Mouse (Mus musculus) heart, postnatal 14 days (tissue): ENCODE results near the gene Cfap61. TPM values are rescaled to one million over a fixed set of nuclear protein-coding genes. Genes with fewer than 3 reads are reported as not detected.
A peak's percentile ranks its signal among the peaks of the same experiment; 100 is the strongest.

Source experiments
- DNase-seq, 2 experiments: peaks; one replicate each; pipeline ENCODE4 v3.0.0; 2021 to 2022
- intact Hi-C: fragments of 180-260 bp; cut with DNase I; formaldehyde crosslinking; loops from one replicate; pipeline ENCODE4 v1.15.1; 2025
- total RNA-seq, 2 experiments: library from RNA; stranded (reverse); gene quantifications; 2 replicates each; pipeline ENCODE4 v1.2.3; 2021

Cfap61 gene
- total RNA-seq, 2 experiments from 2014 or later: 0.68 to 2.7 TPM

DNA sequence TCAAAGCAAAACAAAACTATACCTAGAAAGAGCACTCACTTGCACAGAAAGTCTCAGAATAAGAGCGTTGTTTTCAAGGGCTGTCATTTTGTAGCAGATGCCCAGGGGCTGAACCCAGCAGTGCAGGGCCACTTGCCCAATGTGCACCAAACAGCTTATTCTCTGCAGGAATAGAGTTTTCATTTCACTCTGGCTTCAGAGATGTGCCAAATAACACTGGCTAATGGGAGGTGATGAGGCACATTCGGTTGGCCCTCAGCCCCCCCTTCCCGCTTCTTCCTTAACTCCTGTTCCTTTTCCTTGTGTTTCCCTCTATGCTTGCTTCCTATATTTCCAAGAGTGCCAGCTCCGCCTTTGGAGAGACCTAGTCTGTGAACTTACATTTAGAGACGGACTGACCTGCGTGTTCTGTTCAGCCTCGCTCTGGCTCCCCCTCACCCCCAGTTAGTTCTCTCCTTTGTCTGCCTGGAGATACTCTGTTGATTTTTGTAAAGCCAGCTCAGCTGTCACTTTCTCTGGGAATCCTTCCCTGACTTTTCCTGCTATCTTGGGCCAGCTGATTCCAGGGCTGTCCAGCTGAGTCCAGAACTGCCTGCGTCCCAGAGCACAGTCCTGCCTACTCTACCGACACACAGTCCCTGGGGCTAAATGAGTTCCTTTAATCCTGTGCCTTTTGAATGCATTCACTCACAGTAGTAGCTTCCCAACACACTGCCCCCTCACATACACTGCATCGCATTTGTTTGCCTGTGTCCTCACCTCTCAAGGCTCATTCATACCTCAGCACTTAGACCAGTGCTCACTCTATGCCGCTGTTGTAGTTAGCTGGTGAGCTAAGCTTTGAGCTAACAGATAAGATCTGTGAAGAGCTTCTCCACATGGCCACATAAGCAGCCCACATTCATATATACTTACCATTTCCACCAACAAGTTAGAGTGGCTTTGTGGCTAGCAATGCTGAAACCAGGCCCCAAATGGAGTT, 128.8 kb downstream of the Cfap61 start:
- intact Hi-C loops: no loop called here
- DNase-seq: no peak

DNA sequence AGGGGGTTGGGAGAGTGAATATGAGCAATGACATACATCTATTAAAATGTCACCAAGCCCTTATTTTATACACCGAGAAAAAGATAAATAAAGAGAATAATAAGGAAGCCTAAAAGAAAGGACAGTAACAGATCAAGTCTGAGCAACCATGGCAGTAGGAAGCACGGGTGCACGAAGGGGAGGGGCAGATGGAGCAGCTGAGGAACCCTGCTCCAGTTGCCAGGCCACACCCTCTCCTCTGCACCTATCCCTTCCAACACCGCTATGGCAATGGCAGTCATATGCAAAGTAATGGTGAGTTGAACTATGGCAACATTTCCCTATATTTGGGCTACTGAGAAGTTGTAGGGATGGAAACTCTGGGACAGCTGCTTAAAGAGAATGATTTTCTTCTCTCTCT, 132.8 kb downstream of the Cfap61 start:
- intact Hi-C loops: no loop called here
- DNase-seq: no peak

- DNase-seq: no peak
- intact Hi-C loops: no loop called here
Observed at GRCm38 (mm10) chr2:146073300-146073699, 138.7 kb downstream of the Cfap61 start.

GRCm38 (mm10) chr2:146077117-146077516, 142.5 kb downstream of the Cfap61 start:
- intact Hi-C loops: no loop called here
- DNase-seq: no peak

- DNase-seq: no peak
- intact Hi-C loops: no loop called here
Observed at GRCm38 (mm10) chr2:146080282-146080681, 145.7 kb downstream of the Cfap61 start.

GRCm38 (mm10) chr2:146083326-146083871, 148.8 kb downstream of the Cfap61 start:
- intact Hi-C loops: no loop called here
- DNase-seq: no peak

- no peak for DNase-seq
- intact Hi-C loops: no loop called here
Observed at GRCm38 (mm10) chr2:146087411-146087810, 152.8 kb downstream of the Cfap61 start.

DNA sequence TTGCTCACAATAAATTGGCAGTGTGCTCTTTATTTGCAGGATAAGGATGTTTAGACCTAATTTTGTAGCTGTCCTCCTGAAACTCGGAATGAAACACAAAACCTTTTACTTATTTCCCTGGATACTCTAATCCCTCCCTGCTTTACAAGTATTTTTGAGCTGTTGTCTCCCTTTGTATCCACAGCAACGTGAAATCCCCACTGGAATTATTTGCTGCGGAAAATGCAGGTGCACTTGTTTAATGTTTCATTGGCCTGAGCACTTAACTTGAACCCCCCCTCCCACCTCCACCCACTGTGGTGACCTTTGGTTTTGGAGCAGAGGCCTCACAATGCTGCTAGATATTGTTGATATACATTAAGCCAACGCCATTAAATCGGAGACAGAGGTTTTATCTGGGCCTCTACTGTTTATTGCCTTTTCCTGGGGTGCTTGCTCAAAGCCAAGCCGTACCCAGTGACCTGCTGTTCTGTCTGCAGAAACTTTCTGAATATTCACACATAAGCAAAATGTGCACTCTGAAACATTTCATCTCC, 154.6 kb downstream of the Cfap61 start:
- intact Hi-C loops: no loop called here
- no peak for DNase-seq

DNA sequence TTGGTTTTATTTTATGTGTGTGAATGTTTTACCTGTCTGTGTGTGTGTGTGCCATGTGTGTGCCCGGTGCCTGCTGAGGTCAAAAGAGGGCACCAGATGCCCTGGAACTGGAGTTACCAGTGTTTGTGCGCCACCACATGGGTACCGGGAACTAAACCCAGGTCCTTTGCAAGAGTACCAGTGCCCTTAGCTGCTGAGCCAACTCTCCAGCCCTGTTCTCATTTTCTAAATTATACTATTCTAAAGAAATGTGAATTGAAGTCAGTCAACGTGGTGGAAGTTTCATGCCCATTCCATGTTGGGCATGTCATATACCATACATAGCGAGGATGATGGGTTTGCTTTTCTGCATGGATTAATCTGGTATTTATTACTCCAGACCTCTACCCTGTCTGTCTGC, 162.9 kb downstream of the Cfap61 start:
- DNase-seq: no peak
- intact Hi-C loops: no loop called here

- intact Hi-C loops: no loop called here
- peak in 1 of 2 experiments; percentile 2 for DNase-seq
Observed at GRCm38 (mm10) chr2:146098853-146099717, 164.5 kb downstream of the Cfap61 start.

GRCm38 (mm10) chr2:146099838-146100237, 165.3 kb downstream of the Cfap61 start:
- intact Hi-C loops: no loop called here
- DNase-seq: no peak

DNA sequence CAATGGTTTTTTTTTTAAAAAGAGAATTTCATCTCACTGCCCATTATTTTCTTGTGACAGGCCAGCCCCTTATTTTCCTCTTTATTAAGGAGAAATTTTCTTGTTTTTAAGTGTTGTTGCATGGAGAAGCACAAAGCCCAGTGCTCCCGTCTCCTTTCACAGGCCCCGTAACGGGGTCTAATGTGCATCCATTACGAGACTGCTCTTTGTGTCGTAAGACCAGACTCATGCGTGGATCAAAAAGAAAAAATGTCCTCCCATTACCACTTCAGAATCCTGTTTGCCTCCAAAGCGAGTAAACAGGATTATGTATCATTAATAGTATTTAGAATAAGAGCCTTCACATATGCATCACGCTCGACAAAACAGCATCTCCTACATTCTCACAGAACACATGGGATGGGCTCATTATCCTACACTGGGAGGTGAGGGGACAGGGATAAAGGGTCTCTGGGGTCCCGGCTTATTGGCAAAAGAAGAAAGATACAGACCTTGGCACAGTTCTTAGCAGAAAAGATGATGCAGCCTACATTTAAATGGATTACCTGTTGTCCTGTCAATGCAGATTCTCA, 166.0 kb downstream of the Cfap61 start:
- intact Hi-C loops: no loop called here
- no peak for DNase-seq

DNA sequence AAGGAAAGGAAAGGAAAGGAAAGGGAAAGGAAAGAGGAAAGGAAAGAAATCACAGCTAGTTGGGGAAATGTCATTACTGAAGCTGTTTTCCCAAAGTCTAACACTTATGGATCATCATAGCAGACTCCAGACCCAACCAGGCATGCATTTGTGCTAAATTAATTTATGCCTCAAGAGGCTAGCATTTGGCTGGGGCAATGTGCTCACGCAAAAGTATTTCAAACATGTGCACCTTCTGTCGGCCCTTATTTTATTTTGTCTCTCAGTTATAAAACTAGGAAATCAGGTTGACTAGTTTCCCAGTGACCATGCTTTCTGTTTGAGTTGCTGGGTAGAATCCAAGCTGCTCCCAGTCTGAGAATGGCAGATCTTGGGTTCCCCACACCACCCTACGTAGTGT, 168.0 kb downstream of the Cfap61 start:
- no peak for DNase-seq

DNA sequence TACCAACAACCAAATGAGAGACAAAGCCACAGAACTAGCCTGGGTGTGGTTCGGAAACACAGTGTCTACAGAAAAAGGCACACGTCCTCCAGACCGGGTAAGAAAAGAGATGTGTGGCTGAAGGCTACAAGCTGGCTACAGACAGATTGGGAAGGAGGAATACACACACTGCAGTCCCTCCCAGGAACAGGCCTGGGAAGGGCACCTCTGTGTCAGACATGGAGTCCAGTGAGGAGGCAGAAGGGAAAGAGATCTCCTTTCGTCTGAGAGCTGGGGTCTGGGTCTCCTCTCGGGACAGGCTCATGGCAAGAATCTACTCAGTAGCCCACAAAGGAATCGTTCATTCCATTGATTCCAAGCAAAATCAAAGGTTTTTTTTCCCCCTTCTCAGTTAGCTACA, 170.8 kb downstream of the Cfap61 start:
- DNase-seq: no peak
- intact Hi-C loops: no loop called here

More for the DNA sequence above, 168.0 kb downstream of the Cfap61 start:
- intact Hi-C loops: no loop called here

DNA sequence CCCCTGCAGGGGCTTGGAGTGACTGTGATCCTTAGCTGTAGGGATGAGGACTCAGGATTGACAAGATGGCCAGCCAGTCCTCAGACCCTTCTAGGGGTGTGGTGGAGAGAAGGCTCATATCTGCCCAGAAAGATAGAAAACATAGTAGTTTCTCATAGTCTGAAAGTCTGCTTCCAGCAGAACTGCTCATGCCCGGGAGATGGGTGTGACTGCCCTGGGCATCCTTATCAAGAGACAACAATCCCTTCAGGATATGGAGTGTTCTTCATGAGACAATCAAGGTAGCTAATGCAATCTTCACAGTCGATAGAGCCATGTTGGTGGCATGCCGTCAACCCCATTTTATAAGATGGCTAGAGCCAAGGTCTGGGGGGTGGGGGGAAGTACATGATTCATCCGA, 173.4 kb downstream of the Cfap61 start:
- DNase-seq: no peak
- intact Hi-C loops: no loop called here

DNA sequence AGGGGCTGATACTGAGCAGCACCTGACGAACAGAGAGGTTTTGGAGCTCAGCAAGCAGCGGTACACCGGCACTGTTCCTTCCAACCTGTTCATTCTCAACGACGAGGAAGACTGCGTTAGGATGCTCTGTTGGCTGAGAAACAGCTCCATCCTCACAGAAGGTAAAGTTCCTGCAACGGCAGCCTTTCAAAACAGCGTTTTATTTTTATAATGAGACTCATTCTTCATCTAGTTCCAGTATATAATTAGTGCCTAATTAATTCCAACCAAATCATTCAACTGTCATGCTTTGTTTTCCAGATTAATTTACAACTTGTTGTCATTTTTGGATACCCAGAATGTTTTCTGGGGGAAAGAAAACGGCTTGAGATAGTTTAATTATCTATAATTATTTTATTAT, 175.3 kb downstream of the Cfap61 start:
- no peak for DNase-seq
- intact Hi-C loops: no loop called here

- DNase-seq: no peak
- intact Hi-C loops: no loop called here
Observed at GRCm38 (mm10) chr2:146116282-146116681, 181.7 kb downstream of the Cfap61 start.

- intact Hi-C loops: no loop called here
- no peak for DNase-seq
Observed at GRCm38 (mm10) chr2:146116726-146117125, 182.1 kb downstream of the Cfap61 start.

GRCm38 (mm10) chr2:146117191-146117914, 182.8 kb downstream of the Cfap61 start:
- no peak for DNase-seq
- intact Hi-C loops: no loop called here

DNA sequence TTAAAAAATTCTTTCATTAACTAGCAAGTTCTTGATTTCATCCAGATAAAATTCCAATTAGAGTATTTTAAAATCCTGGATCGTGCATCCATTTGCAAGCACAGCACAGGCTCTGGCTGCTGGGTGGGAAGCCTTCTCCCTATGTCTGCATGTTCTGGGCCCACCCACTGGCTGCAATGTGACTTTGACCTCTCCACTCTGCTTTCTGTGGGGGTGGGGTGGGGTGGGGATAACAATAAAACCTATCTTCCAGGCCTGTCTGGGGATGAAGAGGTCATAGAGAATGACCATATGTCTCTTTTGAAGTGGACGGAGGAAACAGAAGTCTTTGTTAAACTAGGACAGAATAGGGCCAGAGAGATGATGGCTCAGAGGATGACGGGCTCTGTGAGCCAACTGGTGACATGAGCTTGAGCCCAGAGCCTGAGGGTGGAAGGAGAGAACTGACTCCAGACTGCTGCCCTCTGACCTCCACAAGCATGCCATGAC, 183.4 kb downstream of the Cfap61 start:
- intact Hi-C loops: no loop called here
- no peak for DNase-seq
